Mouse (Mus musculus) limb, embryonic 10.5 days (tissue): Measurements from ENCODE around the gene Gadd45g. TPM values are rescaled to one million over a fixed set of nuclear protein-coding genes. Genes with fewer than 3 reads are reported as not detected.
A peak's percentile ranks its signal among the peaks of the same experiment; 100 is the strongest.

Source experiments
- DNase-seq: peaks from one replicate; pipeline ENCODE4 v3.0.0-alpha.2; 2017; ENCODE audit warnings: low spot score
- H3K27ac ChIP-seq: fragments of 300-500 bp; sonication (generic); 2 replicates; pipeline ENCODE4 v1.5.1; 2016; ENCODE audit warnings: mild to moderate bottlenecking
- H3K27me3 ChIP-seq: fragments of 300-500 bp; sonication (generic); 2 replicates; pipeline ENCODE4 v1.6.1; 2016; ENCODE audit warnings: low read depth, mild to moderate bottlenecking; ENCODE audit not compliant: poor library complexity, severe bottlenecking
- H3K36me3 ChIP-seq: fragments of 300-500 bp; sonication (generic); 2 replicates; pipeline ENCODE4 v1.6.1; 2016; ENCODE audit warnings: mild to moderate bottlenecking, moderate library complexity
- H3K4me1 ChIP-seq: fragments of 300-500 bp; sonication (generic); 2 replicates; pipeline ENCODE4 v1.6.1; 2016
- H3K4me3 ChIP-seq: fragments of 300-500 bp; sonication (generic); 2 replicates; pipeline ENCODE4 v1.5.1; 2016; ENCODE audit warnings: mild to moderate bottlenecking, moderate library complexity
- H3K9me3 ChIP-seq: fragments of 300-500 bp; sonication (generic); replicated peaks from 2 replicates; pipeline ENCODE4 v1.6.1; 2016; ENCODE audit warnings: mild to moderate bottlenecking
- WGBS: fragments of 180-500 bp; shearing (Covaris S2); methylation state at CpG from one replicate; pipeline ENCODE4 v1.1.7; 2016; 5-methylcytosine and 5-hydroxymethylcytosine counted together
- polyA plus RNA-seq: library from polyadenylated mRNA; unstranded; fragments of >200 nt; fragmentation: Nextera tagmentation; extraction: Ambion mirVana; gene quantifications from 2 replicates; pipeline ENCODE4 v1.2.1, GENCODE M21; 2016

The Gadd45g gene
- polyA plus RNA-seq, 1 experiment from 2014 or later, result 18.6 TPM

GRCm38 (mm10) chr13:51868491-51869128 lies 22.1 kb downstream of the Gadd45g start:
- DNase-seq, result no peak
- Histone ChIP-seq H3K27ac (peak overlapping the region; percentile 47; the same call in 1 of the 2 replicates), H3K9me3 (no peaks in the 10 kb centered on the region), H3K4me1 (peaks cover 15% of the 10 kb centered on the region), H3K27me3 (0 out of 2 replicates have a peak, but pooled peaks cover 6% of the 10 kb centered on the region), H3K36me3 (no peaks in the 10 kb centered on the region), H3K4me3 (no peak overlapping the region)
- WGBS, result 58% methylated on average over 12 of the region's 12 CpGs

GRCm38 (mm10) chr13:51869129-51869491 lies 22.6 kb downstream of the Gadd45g start:
- no peaks in the 10 kb centered on the region for H3K36me3 ChIP-seq

GRCm38 (mm10) chr13:51871148-51871547 lies 24.7 kb downstream of the Gadd45g start:
- DNase-seq, result no peak
- Histone ChIP-seq H3K9me3 (no peaks in the 10 kb centered on the region), H3K27me3 (0 out of 2 replicates have a peak, but pooled peaks cover 6% of the 10 kb centered on the region), H3K4me3 (no peak overlapping the region), H3K4me1 (peaks cover 16% of the 10 kb centered on the region), H3K36me3 (no peaks in the 10 kb centered on the region), H3K27ac (no peak overlapping the region)
- 91% methylated on average over 4 of the region's 4 CpGs for WGBS

More at GRCm38 (mm10) chr13:51869129-51869491, 22.6 kb downstream of the Gadd45g start:
- peaks cover 15% of the 10 kb centered on the region for H3K4me1 ChIP-seq
- WGBS, result 77% methylated on average over 9 of the region's 9 CpGs
- 0 out of 2 replicates have a peak, but pooled peaks cover 6% of the 10 kb centered on the region for H3K27me3 ChIP-seq
- H3K27ac ChIP-seq, result no peak overlapping the region
- DNase-seq, result no peak
- H3K9me3 ChIP-seq, result no peaks in the 10 kb centered on the region
- no peak overlapping the region for H3K4me3 ChIP-seq

- Histone ChIP-seq H3K27ac (no peak overlapping the region), H3K9me3 (no peaks in the 10 kb centered on the region), H3K4me1 (peaks cover 12% of the 10 kb centered on the region), H3K36me3 (no peaks in the 10 kb centered on the region), H3K4me3 (no peak overlapping the region), H3K27me3 (0 out of 2 replicates have a peak, but pooled peaks cover 6% of the 10 kb centered on the region)
- WGBS, result 95% methylated on average over 9 of the region's 9 CpGs
- DNase-seq, result no peak
These were observed 25.9 kb downstream of the Gadd45g start for GRCm38 (mm10) chr13:51872252-51872962.

- WGBS, result 86% methylated on average over 9 of the region's 9 CpGs
- no peak for DNase-seq
These were observed 26.6 kb downstream of the Gadd45g start for GRCm38 (mm10) chr13:51872963-51873514.

GRCm38 (mm10) chr13:51873786-51874185 lies 27.3 kb downstream of the Gadd45g start:
- Histone ChIP-seq H3K36me3 (no peaks in the 10 kb centered on the region), H3K27ac (no peak overlapping the region), H3K27me3 (no peaks in the 10 kb centered on the region), H3K4me1 (peaks cover 5% of the 10 kb centered on the region), H3K9me3 (no peaks in the 10 kb centered on the region), H3K4me3 (no peak overlapping the region)
- DNase-seq, result no peak
- WGBS, result 95% methylated on average over 5 of the region's 5 CpGs

More at GRCm38 (mm10) chr13:51872963-51873514, 26.6 kb downstream of the Gadd45g start:
- H3K4me1 ChIP-seq, result peaks cover 12% of the 10 kb centered on the region
- no peaks in the 10 kb centered on the region for H3K9me3 ChIP-seq
- H3K27ac ChIP-seq, result no peak overlapping the region
- no peaks in the 10 kb centered on the region for H3K36me3 ChIP-seq
- H3K27me3 ChIP-seq, result 0 out of 2 replicates have a peak, but pooled peaks cover 6% of the 10 kb centered on the region
- no peak overlapping the region for H3K4me3 ChIP-seq

- 37% methylated on average over 12 of the region's 12 CpGs for WGBS
- Histone ChIP-seq H3K27me3 (no peaks in the 10 kb centered on the region), H3K4me1 (peaks cover 5% of the 10 kb centered on the region), H3K36me3 (no peaks in the 10 kb centered on the region), H3K4me3 (no peak overlapping the region), H3K9me3 (no peaks in the 10 kb centered on the region), H3K27ac (no peak overlapping the region)
- no peak for DNase-seq
These were observed 29.7 kb downstream of the Gadd45g start for GRCm38 (mm10) chr13:51876131-51876530.

GRCm38 (mm10) chr13:51878806-51879205 lies 32.3 kb downstream of the Gadd45g start:
- WGBS, result 75% methylated on average over 8 of the region's 8 CpGs
- DNase-seq, result no peak
- H3K9me3 ChIP-seq, result no peaks in the 10 kb centered on the region
- H3K27ac ChIP-seq, result no peak overlapping the region
- H3K4me3 ChIP-seq, result no peak overlapping the region
- peaks cover 17% of the 10 kb centered on the region for H3K4me1 ChIP-seq
- H3K36me3 ChIP-seq, result no peaks in the 10 kb centered on the region
- H3K27me3 ChIP-seq, result no peaks in the 10 kb centered on the region

GRCm38 (mm10) chr13:51879571-51879970 lies 33.1 kb downstream of the Gadd45g start:
- Histone ChIP-seq H3K4me3 (no peak overlapping the region), H3K36me3 (no peaks in the 10 kb centered on the region), H3K4me1 (peaks cover 22% of the 10 kb centered on the region), H3K27me3 (no peaks in the 10 kb centered on the region), H3K9me3 (no peaks in the 10 kb centered on the region), H3K27ac (no peak overlapping the region)
- no peak for DNase-seq
- WGBS, result 89% methylated on average over 3 of the region's 3 CpGs

GRCm38 (mm10) chr13:51880019-51880418 lies 33.5 kb downstream of the Gadd45g start:
- Histone ChIP-seq H3K36me3 (no peaks in the 10 kb centered on the region), H3K27ac (no peak overlapping the region), H3K27me3 (no peaks in the 10 kb centered on the region), H3K4me1 (peaks cover 22% of the 10 kb centered on the region), H3K4me3 (no peak overlapping the region), H3K9me3 (no peaks in the 10 kb centered on the region)
- DNase-seq, result no peak
- 89% methylated on average over 4 of the region's 4 CpGs for WGBS

GRCm38 (mm10) chr13:51881271-51882128 lies 35.0 kb downstream of the Gadd45g start:
- WGBS, result 58% methylated on average over 11 of the region's 11 CpGs
- Histone ChIP-seq H3K4me1 (peaks cover 18% of the 10 kb centered on the region), H3K27ac (peak overlapping the region; percentile 32), H3K4me3 (no peak overlapping the region), H3K9me3 (no peaks in the 10 kb centered on the region), H3K36me3 (no peaks in the 10 kb centered on the region), H3K27me3 (no peaks in the 10 kb centered on the region)
- DNase-seq, result no peak

- Histone ChIP-seq H3K36me3 (no peaks in the 10 kb centered on the region), H3K9me3 (no peaks in the 10 kb centered on the region), H3K4me1 (peaks cover 18% of the 10 kb centered on the region), H3K27me3 (no peaks in the 10 kb centered on the region), H3K4me3 (no peak overlapping the region), H3K27ac (peak overlapping the region; percentile 32; the same call in 1 of the 2 replicates)
- 90% methylated on average over 3 of the region's 3 CpGs for WGBS
- no peak for DNase-seq
These were observed 35.7 kb downstream of the Gadd45g start for GRCm38 (mm10) chr13:51882218-51882617.
